Mouse (Mus musculus) CH12.LX (cell line): ENCODE data around the gene Tmem171.

Experiments used
- CTCF ChIP-seq, 2 experiments: IDR thresholded peaks in 1 of 2; conservative IDR thresholded peaks in 1 of 2; 2 replicates each; pipeline ENCODE4 v1.5.1; 2011 to 2012; ENCODE audit warnings: low read depth in 2 of 2, low read length in 2 of 2, improper control_type of control experiment in 1 of 2, inconsistent platforms in 1 of 2, mild to moderate bottlenecking in 1 of 2, moderate library complexity in 1 of 2
- E2F4 ChIP-seq: IDR thresholded peaks from 2 replicates; pipeline ENCODE4 v1.6.1; 2011; ENCODE audit warnings: low read depth, low read length, improper control_type of control experiment; ENCODE audit not compliant: insufficient replicate concordance
- EP300 ChIP-seq: IDR thresholded peaks from 2 replicates; pipeline ENCODE4 v1.6.1; 2011; ENCODE audit warnings: low read length, improper control_type of control experiment
- ETS1 ChIP-seq: conservative IDR thresholded peaks from 2 replicates; pipeline ENCODE4 v1.6.1; 2012; ENCODE audit warnings: low read depth, mild to moderate bottlenecking, inconsistent platforms, low read length, improper control_type of control experiment, moderate library complexity
- MAFK ChIP-seq: IDR thresholded peaks from 2 replicates; pipeline ENCODE4 v1.6.1; 2011; ENCODE audit warnings: low read length, improper control_type of control experiment; ENCODE audit not compliant: insufficient replicate concordance
- MYC ChIP-seq: IDR thresholded peaks from 2 replicates; pipeline ENCODE4 v1.6.1; 2011; ENCODE audit warnings: low read depth, mild to moderate bottlenecking, improper control_type of control experiment, low read length
- NELFE ChIP-seq: IDR thresholded peaks from 2 replicates; pipeline ENCODE4 v1.6.1; 2011; ENCODE audit warnings: low read depth, low read length, improper control_type of control experiment
- POLR2A ChIP-seq: IDR thresholded peaks from 2 replicates; pipeline ENCODE4 v1.6.1; 2011; ENCODE audit warnings: low read depth, mild to moderate bottlenecking, improper control_type of control experiment, low read length
- SMC3 ChIP-seq: IDR thresholded peaks from 2 replicates; pipeline ENCODE4 v1.6.1; 2011; ENCODE audit warnings: low read depth, low read length, improper control_type of control experiment
- TBP ChIP-seq: conservative IDR thresholded peaks from 2 replicates; pipeline ENCODE4 v1.6.1; 2011; ENCODE audit warnings: low read depth, low read length, improper control_type of control experiment
- ZC3H11A ChIP-seq: IDR thresholded peaks from 2 replicates; pipeline ENCODE4 v1.6.1; 2012; ENCODE audit warnings: low read depth, mild to moderate bottlenecking, inconsistent platforms, low read length, improper control_type of control experiment
- ZNF384 ChIP-seq: IDR thresholded peaks from 2 replicates; pipeline ENCODE4 v1.6.1; 2012; ENCODE audit warnings: low read depth, low read length, improper control_type of control experiment, inconsistent platforms

DNA sequence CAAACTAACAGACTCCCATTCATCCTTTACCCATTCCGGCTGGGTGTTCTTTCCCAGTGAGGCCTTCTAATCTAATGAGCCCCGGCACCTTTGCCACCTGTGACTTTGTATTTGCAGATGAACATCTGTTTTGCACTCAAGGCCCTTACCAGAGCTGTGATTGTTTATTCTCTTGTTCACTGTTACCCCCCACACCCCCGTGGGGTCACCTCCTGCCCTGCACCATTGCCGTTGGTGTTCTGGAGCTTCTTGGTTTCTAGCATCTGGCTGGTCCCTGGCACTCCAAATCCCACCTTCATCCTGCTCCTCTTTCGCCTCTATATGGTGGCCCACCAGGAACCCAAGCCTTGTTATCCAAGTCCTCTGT lies 6.7 kb upstream of the Tmem171 start:
- TF ChIP-seq EP300 (no peak), ETS1 (no peak), E2F4 (no peak), MAFK (no peak), POLR2A (no peak), NELFE (no peak), CTCF (conservative IDR thresholded peaks at IDR 0.05 in 1 of 2, IDR thresholded peaks at IDR 0.05 in 1 of 2; ENCODE audit: low read depth in 2 of 2, low read length in 2 of 2) (no peak), SMC3 (no peak), ZC3H11A (no peak), ZNF384 (no peak), MYC (no peak), TBP (no peak)
